Mouse (Mus musculus) lung, embryonic 16.5 days (tissue): ENCODE results near the gene Rasl11b. TPM values are rescaled to one million over a fixed set of nuclear protein-coding genes. Genes with fewer than 3 reads are reported as not detected.

Experiments
- ATAC-seq: fragments of 200-750 bp; cut with Nextera tagmentation; 2 replicates; pipeline ENCODE4 v1.8.0; 2017; ENCODE audit warnings: low read depth, mild to moderate bottlenecking, moderate library complexity
- H3K27ac ChIP-seq: fragments of 300-500 bp; sonication (generic); 2 replicates; pipeline ENCODE4 v1.5.1; 2014; ENCODE audit warnings: mild to moderate bottlenecking, control low read depth, low read length
- H3K27me3 ChIP-seq: fragments of 300-500 bp; sonication (generic); 2 replicates; pipeline ENCODE4 v1.6.1; 2014; ENCODE audit warnings: low read depth, low read length, mixed read lengths; ENCODE audit not compliant: control insufficient read depth, insufficient read depth
- H3K36me3 ChIP-seq: fragments of 300-500 bp; sonication (generic); 2 replicates; pipeline ENCODE4 v1.6.1; 2014; ENCODE audit warnings: low read length; ENCODE audit not compliant: control insufficient read depth, insufficient read depth
- H3K4me1 ChIP-seq: fragments of 300-500 bp; sonication (generic); replicated peaks from 2 replicates; pipeline ENCODE4 v1.6.1; 2014; ENCODE audit warnings: low read length, mixed read lengths; ENCODE audit not compliant: control insufficient read depth, insufficient read depth
- H3K4me2 ChIP-seq: fragments of 300-500 bp; sonication (generic); 2 replicates; pipeline ENCODE4 v1.6.1; 2014; ENCODE audit warnings: low read depth, low read length, control low read depth
- H3K4me3 ChIP-seq: fragments of 300-500 bp; sonication (generic); 2 replicates; pipeline ENCODE4 v1.5.1; 2014; ENCODE audit warnings: mild to moderate bottlenecking, low read length, control low read depth
- H3K9ac ChIP-seq: fragments of 300-500 bp; sonication (generic); 2 replicates; pipeline ENCODE4 v1.6.1; 2014; ENCODE audit warnings: low read length, control low read depth
- H3K9me3 ChIP-seq: fragments of 300-500 bp; sonication (generic); 2 replicates; pipeline ENCODE4 v1.6.1; 2016; ENCODE audit warnings: low read length; ENCODE audit not compliant: control insufficient read depth
- WGBS: fragments of 180-500 bp; shearing (Covaris S2); extraction: QIAGEN DNeasy Blood & Tissue Kit; methylation state at CpG from one replicate; pipeline ENCODE4 v1.1.7; 2014; 5-methylcytosine and 5-hydroxymethylcytosine counted together
- polyA plus RNA-seq: library from polyadenylated mRNA; unstranded; fragments of >200 nt; fragmentation: Nextera tagmentation; extraction: Ambion mirVana; gene quantifications from 2 replicates; pipeline ENCODE4 v1.2.1, GENCODE M21; 2015

The Rasl11b gene
- polyA plus RNA-seq, 1 experiment from 2014 or later = 182 TPM

DNA sequence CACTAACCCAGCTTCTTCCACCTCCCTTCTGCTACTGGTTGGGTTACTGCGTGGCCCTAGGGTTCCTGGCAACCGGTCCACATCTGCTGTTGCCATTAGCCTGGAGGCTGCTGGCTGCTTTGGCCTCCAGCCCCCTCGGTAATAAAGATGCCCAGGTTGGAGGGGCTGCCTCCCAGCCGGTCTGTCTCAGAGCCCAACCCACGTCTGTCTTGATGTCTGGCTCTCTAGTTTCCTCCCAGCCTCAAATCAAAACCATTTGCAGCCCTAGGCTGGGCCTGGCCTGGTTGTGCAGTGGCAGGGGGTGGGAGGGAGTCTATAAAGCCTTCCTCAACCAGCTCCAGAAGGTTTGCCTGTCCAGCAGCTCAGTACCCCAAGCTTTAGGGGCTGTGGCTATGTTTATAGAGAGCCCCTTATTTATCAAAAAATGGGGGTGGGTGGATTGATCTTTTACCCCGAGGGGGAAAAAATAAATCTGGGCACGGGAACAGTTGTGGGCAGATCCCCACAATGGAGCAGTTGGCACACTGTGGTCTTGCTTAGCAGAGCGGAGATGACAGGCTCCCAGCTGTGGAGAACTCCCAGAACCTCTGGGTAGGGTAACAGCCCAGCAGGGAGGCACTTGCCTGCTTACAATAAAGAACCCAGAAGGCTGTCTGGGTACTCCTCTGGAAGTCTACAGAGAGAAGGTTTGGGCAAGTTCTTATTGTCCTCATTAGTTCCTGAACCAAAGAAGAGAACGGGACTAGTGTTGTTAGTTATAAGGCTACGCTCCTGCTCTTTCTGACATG, 6.7 kb downstream of the Rasl11b start:
- peaks cover 33% of the 10 kb centered on the region for H3K4me1 ChIP-seq
- ATAC-seq = no peak
- no peak overlapping the region for H3K9ac ChIP-seq
- no peaks in the 10 kb centered on the region for H3K9me3 ChIP-seq
- no peak overlapping the region for H3K4me3 ChIP-seq
- no peak overlapping the region for H3K4me2 ChIP-seq
- peak overlapping the region; percentile 59 for H3K27ac ChIP-seq
- peaks cover 24% of the 10 kb centered on the region for H3K36me3 ChIP-seq
- no peaks in the 10 kb centered on the region for H3K27me3 ChIP-seq
- 67% methylated on average over 10 of the region's 10 CpGs for WGBS

- H3K9me3 ChIP-seq = no peaks in the 10 kb centered on the region
- H3K4me2 ChIP-seq = no peak overlapping the region
- H3K4me3 ChIP-seq = no peak overlapping the region
- H3K36me3 ChIP-seq = peaks cover 22% of the 10 kb centered on the region
- H3K4me1 ChIP-seq = peaks cover 38% of the 10 kb centered on the region
- ATAC-seq = no peak
- H3K27ac ChIP-seq = no peak overlapping the region
- H3K27me3 ChIP-seq = no peaks in the 10 kb centered on the region
- WGBS = 60% methylated on average over 4 of the region's 4 CpGs
- no peak overlapping the region for H3K9ac ChIP-seq
Measured at GRCm38 (mm10) chr5:74202515-74202914, 7.4 kb downstream of the Rasl11b start.

DNA sequence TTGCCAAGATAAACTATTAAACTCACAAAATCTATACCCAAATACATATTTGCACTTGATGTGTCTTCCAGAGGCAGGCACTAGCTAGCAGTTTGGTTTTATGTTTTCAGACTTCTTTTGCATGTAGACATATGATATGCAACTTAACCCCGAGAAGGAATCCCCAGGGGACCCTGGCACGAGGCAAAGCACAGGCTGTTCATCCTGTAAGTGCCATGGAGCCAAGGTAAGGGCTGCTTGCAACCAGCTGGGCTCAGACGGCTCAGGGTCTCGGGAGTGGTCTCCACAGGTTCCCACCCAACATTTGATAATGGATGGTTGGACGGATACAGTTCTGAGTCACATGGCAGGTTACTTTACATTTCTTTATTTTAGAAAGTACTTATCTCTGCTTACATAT, 9.4 kb downstream of the Rasl11b start:
- H3K4me2 ChIP-seq = no peak overlapping the region
- H3K4me3 ChIP-seq = no peak overlapping the region
- no peak overlapping the region for H3K27ac ChIP-seq
- H3K27me3 ChIP-seq = no peaks in the 10 kb centered on the region
- peaks cover 22% of the 10 kb centered on the region for H3K4me1 ChIP-seq
- WGBS = 72% methylated on average over 5 of the region's 5 CpGs
- no peak overlapping the region for H3K9ac ChIP-seq
- ATAC-seq = no peak
- H3K36me3 ChIP-seq = peaks cover 7% of the 10 kb centered on the region
- no peaks in the 10 kb centered on the region for H3K9me3 ChIP-seq

DNA sequence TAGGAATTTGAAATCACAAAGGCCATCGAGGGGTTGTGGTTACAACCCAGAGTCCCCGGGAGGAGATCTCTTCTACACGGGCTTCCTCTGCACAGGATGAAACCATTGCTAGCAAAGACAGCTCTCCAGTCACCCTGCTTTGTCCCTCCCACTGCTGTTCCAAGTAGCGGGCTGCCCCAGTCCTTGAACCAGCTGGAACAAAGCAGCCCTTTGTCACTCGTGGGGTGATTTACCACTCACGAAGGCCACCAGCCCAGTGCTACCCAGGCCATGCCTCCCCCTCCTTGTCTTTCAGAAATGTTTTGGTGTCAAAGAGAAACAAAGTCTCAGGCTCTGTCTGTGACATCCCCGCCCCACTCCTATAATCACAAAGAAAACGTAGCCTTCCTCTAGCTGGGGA, 10.4 kb downstream of the Rasl11b start:
- Histone ChIP-seq H3K9ac (0 out of 2 replicates have a peak overlapping the region, but pooled peaks have one; percentile 1), H3K4me2 (no peak overlapping the region), H3K4me3 (no peak overlapping the region), H3K27me3 (no peaks in the 10 kb centered on the region), H3K36me3 (no peaks in the 10 kb centered on the region), H3K4me1 (peaks cover 18% of the 10 kb centered on the region), H3K27ac (no peak overlapping the region), H3K9me3 (no peaks in the 10 kb centered on the region)
- 28% methylated on average over 8 of the region's 8 CpGs for WGBS
- ATAC-seq = no peak

DNA sequence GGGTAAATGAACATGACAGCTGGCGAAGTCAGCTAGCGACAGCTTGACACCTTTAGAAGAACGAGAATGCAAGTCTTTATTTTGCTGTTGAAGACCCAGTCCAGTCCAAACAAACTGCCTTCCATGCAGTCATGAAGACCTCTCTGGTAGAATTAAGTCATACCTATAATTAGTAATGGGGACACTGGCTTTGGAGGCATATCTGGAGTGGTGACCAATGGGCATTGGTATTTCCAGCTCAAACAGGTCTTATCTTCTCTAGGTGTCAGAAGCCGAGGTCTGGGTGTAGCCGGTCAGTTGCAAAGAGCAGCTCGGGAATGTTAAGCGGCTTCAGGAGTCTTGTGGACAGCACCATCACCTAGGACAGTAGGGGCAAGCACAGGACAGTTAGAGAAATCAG, 11.0 kb downstream of the Rasl11b start:
- H3K36me3 ChIP-seq = no peaks in the 10 kb centered on the region
- H3K4me1 ChIP-seq = peaks cover 20% of the 10 kb centered on the region
- no peak overlapping the region for H3K9ac ChIP-seq
- no peak overlapping the region for H3K4me3 ChIP-seq
- no peak for ATAC-seq
- H3K4me2 ChIP-seq = no peak overlapping the region
- H3K27ac ChIP-seq = no peak overlapping the region
- H3K27me3 ChIP-seq = no peaks in the 10 kb centered on the region
- no peaks in the 10 kb centered on the region for H3K9me3 ChIP-seq
- 59% methylated on average over 7 of the region's 7 CpGs for WGBS

DNA sequence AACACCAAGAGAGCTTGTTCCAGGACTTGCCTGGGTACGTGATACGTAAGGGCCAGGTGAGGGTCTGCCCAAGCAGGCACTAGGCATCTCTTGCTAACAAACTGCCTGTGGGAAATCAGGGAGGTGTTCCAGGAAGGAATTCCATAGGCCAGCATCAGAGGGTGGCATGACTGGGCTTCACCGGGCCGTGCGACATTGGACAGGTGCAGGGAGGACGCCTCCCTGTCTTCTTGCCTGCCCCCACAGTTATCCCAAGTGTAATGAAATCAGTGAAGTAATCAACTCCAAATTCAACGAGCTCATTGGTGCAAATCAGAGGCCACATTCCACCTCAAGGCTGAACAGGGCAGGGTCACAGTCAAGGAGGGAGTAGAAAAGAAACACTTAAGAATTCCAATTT, 11.6 kb downstream of the Rasl11b start:
- Histone ChIP-seq H3K4me2 (no peak overlapping the region), H3K4me3 (no peak overlapping the region), H3K9ac (no peak overlapping the region), H3K27ac (no peak overlapping the region), H3K4me1 (peaks cover 27% of the 10 kb centered on the region), H3K9me3 (no peaks in the 10 kb centered on the region), H3K27me3 (no peaks in the 10 kb centered on the region), H3K36me3 (no peaks in the 10 kb centered on the region)
- 81% methylated on average over 7 of the region's 7 CpGs for WGBS
- ATAC-seq = no peak

DNA sequence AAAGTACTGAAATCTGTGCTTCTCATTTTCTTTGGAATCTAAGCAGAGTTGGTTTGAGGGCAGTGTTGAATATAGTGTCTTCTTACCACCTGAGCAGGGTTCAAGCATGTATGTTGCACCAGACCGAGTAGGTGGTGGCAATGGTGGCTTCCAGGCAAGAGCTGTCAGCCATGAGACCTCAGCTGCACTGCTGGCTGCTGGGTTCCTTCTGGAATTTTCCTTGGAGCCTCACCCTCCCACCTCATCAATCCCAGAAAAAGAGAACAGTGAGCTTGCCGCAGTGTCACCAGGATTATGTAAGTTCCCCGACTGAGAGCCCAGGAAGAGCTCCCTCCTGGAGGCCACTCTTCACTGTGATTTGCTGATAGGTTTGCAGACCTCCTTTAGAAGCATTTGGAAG, 12.1 kb downstream of the Rasl11b start:
- Histone ChIP-seq H3K9ac (no peak overlapping the region), H3K4me2 (no peak overlapping the region), H3K27me3 (no peaks in the 10 kb centered on the region), H3K4me3 (no peak overlapping the region), H3K36me3 (no peaks in the 10 kb centered on the region), H3K4me1 (peaks cover 32% of the 10 kb centered on the region), H3K9me3 (no peaks in the 10 kb centered on the region), H3K27ac (no peak overlapping the region)
- 50% methylated on average over 3 of the region's 3 CpGs for WGBS
- no peak for ATAC-seq

DNA sequence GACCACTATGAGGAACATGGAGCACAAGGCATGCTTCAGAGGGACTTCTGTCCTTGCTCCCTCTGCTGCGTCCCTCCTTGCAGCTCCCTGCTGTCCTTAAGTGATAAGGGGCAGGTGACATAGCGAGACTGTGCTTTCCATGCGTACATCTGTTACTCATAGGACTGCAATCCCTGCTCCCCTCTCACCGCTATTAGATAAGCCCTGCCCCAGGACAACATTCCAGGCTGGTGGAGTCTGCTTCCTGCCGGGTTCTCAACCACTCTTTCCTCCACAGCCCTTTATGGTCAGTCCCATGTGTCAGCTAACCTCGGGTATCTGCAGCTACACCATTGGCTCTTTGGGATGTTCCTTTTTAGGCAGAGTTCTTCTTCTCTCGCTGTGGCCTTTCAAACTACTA, 13.4 kb downstream of the Rasl11b start:
- no peaks in the 10 kb centered on the region for H3K36me3 ChIP-seq
- H3K4me3 ChIP-seq = no peak overlapping the region
- H3K4me1 ChIP-seq = peaks cover 32% of the 10 kb centered on the region
- no peaks in the 10 kb centered on the region for H3K27me3 ChIP-seq
- ATAC-seq = no peak
- no peaks in the 10 kb centered on the region for H3K9me3 ChIP-seq
- no peak overlapping the region for H3K4me2 ChIP-seq
- no peak overlapping the region for H3K9ac ChIP-seq
- 40% methylated on average over 7 of the region's 7 CpGs for WGBS
- H3K27ac ChIP-seq = no peak overlapping the region

DNA sequence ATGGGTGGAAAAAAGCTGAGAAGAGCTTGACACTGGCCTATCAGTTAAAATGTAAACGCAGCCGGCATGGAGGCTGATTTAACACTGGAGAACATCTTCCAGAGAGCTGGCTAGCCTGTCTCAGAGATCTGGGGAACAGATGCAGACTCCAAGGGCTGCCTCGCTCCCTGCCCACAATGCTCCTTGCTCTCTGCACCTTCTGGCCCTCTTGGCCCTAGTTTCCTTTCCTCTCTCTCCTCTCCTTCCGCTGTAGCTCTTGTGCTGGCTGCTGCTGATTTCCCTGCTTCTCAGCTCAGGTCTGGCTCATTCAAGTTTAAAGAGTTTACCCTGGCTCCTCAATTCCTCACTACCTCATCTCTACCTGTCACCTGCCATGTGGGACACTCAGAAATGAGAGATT, 14.6 kb downstream of the Rasl11b start:
- no peak overlapping the region for H3K4me2 ChIP-seq
- 63% methylated on average over 4 of the region's 4 CpGs for WGBS

More for the DNA sequence above, 14.6 kb downstream of the Rasl11b start:
- no peaks in the 10 kb centered on the region for H3K27me3 ChIP-seq
- H3K27ac ChIP-seq = no peak overlapping the region
- H3K4me3 ChIP-seq = no peak overlapping the region
- no peaks in the 10 kb centered on the region for H3K9me3 ChIP-seq
- H3K9ac ChIP-seq = no peak overlapping the region
- no peak for ATAC-seq
- H3K36me3 ChIP-seq = no peaks in the 10 kb centered on the region
- H3K4me1 ChIP-seq = peaks cover 33% of the 10 kb centered on the region
